Mouse (Mus musculus) macrophage (primary cell): Measurements from ENCODE around the gene Kif1c. TPM values are rescaled to one million over a fixed set of nuclear protein-coding genes. Genes with fewer than 3 reads are reported as not detected.
"Not testable (repeated sequence)": the region's sequence is repeated elsewhere in the genome, so short reads cannot be mapped to it uniquely, and the experiment has no call there.

Experiments
- H3K27ac ChIP-seq: fragments of 350-480 bp; formaldehyde crosslinking; 2 replicates; pipeline ENCODE4 v1.9.0; 2021
- H3K36me3 ChIP-seq: fragments of 350-480 bp; formaldehyde crosslinking; 2 replicates; pipeline ENCODE4 v1.9.0; 2021; ENCODE audit errors: inconsistent target
- H3K4me3 ChIP-seq: fragments of 350-480 bp; formaldehyde crosslinking; 2 replicates; pipeline ENCODE4 v1.9.0; 2021; ENCODE audit errors: inconsistent target
- H3K79me2 ChIP-seq: fragments of 350-480 bp; formaldehyde crosslinking; 2 replicates; pipeline ENCODE4 v1.9.0; 2021; ENCODE audit errors: inconsistent target
- WGBS: methylation state at CpG from one replicate; pipeline ENCODE4 v1.1.7; 2026; ENCODE audit warnings: inconsistent platforms; ENCODE audit not compliant: missing documents; 5-methylcytosine and 5-hydroxymethylcytosine counted together
- polyA plus RNA-seq: library from polyadenylated mRNA; stranded (reverse); fragments of 250-400 nt; gene quantifications from 3 replicates; pipeline ENCODE4 v1.2.4, GENCODE M21; 2018; ENCODE audit warnings: inconsistent platforms

The Kif1c gene
- polyA plus RNA-seq, 1 experiment from 2014 or later = 60.6 TPM

DNA sequence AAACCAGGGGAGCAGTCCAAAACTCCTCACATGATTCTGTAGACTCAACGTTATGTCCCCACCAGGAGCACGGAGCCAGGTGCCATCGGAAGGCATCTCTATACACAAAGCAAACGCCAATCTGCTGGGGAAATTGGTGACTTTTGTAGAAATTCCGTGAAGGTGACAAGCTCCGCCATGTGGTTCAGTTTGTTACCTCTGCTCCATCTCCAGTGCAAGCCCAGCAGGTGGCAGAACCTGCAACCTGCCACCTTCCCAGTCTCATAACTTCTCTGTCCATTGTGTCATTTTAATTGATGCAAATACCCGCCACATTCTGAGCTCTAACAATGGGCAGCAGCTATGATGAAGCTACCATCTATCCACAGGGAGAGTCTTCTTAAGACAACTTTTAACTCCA, 54.6 kb downstream of the Kif1c start:
- H3K79me2 ChIP-seq = no peaks in the 10 kb centered on the region
- H3K4me3 ChIP-seq = no peak overlapping the region
- 75% methylated on average over 7 of the region's 7 CpGs for WGBS
- no peaks in the 10 kb centered on the region for H3K36me3 ChIP-seq
- H3K27ac ChIP-seq = no peak overlapping the region

DNA sequence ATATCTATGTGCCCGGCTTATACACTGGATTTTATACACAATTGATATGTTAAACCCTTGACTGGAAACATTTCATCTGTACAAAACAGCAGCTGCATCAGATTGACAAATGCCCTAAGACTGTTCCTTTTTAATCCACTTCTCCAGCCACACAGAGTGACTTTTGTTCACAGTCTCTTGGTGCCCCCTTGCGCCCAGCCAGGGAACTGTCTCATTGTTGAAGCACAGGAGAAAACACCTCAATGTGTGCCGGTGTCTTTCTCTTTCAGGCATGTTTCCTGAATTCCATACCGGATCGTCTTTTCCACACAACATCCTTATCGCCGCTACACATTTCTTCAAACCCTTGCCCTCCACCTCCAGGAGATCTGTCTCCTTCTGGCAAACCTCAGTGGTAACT, 55.3 kb downstream of the Kif1c start:
- 9% methylated on average over 7 of the region's 7 CpGs for WGBS
- H3K4me3 ChIP-seq = no peak overlapping the region

DNA sequence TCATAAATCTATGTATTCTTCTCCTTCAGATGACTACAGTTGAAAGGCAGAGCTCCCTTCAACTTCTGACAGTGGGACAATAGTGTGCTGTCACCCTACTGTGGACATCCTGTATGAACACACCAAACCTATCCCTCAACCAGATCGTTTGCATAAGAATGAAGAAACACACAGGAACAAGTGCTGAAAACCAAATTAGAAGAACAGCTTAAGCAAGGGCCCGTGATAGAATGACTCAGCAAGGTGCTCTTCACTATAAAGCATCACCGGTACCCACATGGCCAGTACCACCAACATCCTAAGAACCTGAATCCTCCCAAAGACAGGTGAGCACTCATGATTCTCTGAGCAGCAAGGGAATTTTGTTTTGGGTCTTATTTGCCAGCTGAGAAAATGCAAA, 60.1 kb downstream of the Kif1c start:
- not testable (repeated sequence) for H3K79me2 ChIP-seq, H3K27ac ChIP-seq, H3K4me3 ChIP-seq, H3K36me3 ChIP-seq
- 20% methylated on average over 3 of the region's 3 CpGs for WGBS

More for the DNA sequence above, 55.3 kb downstream of the Kif1c start:
- Histone ChIP-seq H3K79me2 (no peaks in the 10 kb centered on the region), H3K27ac (no peak overlapping the region), H3K36me3 (no peaks in the 10 kb centered on the region)

DNA sequence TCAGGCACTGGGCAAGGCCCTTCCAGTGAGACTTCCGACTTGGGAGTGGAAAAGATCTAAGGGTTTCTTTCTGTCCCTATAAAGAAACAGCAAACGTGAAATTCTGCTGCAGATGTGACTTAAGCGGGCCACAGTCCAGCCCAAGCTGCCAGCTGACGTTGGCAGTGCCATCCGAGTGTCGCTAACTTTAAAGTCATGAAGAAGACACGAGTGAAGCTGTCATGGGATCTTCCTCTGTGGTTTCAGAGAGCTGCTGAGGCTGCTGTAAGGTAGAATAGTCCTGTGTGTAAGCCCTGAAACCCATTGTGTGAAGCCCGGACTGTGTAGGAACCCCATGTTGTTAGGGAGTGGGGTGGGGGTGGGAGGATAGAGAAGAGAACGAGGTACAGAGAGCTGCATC, 62.3 kb downstream of the Kif1c start:
- H3K4me3 ChIP-seq = no peak overlapping the region
- 81% methylated on average over 7 of the region's 9 CpGs for WGBS

DNA sequence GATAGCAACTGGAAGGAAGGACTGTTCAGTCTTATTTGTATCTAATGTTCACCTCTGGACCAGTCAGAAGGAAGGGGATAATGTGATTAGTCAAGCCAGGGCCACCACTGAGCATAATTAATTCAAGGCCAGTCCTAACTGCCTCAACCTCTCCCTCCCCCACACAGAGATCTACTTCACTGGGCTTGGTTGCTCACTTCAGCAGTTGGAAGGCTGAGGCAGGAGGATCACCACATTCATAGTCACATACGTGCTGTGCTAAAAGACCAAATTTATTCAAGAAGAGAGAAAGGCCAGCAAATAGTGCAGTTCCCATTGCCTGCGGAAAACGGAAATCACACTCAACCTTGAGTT, 63.2 kb downstream of the Kif1c start:
- H3K27ac ChIP-seq = 0 out of 2 replicates have a peak overlapping the region, but pooled peaks have one; percentile 10
- 23% methylated on average over 3 of the region's 3 CpGs for whole genome bisulfite sequencing
- H3K36me3 ChIP-seq = no peaks in the 10 kb centered on the region
- peaks cover 4% of the 10 kb centered on the region; the same call in 1 of the 2 replicates for H3K79me2 ChIP-seq
- peak overlapping the region; percentile 56 for H3K4me3 ChIP-seq

More for the DNA sequence above, 62.3 kb downstream of the Kif1c start:
- Histone ChIP-seq H3K36me3 (no peaks in the 10 kb centered on the region), H3K79me2 (peaks cover 4% of the 10 kb centered on the region; the same call in 1 of the 2 replicates), H3K27ac (no peak overlapping the region)

DNA sequence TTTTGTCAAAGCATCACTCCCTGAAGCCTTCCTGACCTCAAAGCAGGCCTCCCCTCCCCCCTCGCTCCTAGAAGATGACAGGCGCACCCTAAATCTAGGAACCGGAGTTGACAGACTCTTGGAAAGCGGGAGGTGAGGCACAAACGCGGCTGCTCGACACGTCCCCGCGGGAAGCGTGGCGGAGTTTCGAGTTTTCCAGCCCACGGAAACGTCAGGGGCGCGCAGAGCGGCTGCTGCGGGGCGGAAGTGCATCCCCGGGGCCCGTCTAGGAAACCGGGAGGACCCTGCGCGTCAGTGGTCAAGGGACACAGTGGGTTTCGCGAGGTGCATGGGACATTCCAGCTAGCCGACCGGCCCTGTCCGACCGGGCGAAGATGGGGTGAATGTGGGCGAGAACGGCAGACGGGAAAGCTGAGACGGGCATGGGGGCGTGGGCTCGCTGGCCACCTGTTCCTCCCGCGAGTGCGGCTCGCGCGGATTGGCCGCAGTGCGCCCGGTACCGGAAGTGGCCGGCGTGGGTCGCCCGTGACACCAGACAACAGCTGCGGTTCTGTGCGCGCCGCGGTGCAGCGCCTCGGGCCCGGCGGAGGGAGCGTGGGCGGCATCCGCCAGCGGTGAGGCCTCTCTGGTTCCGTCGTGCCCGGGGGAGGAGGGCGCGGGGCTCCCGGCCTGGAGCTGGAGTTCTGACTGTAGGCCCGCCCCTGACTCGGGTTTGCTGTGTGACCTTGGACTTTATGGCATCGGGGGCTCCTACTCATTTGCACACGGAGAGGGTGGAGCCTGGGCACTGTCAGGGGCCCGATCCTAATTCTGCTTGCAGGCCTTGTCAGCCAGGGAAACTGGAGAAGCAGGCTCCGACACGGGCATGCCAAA, 63.8 kb downstream of the Kif1c start, which contains the start of gene Zfp3:
TSS of gene Zfp3 (plus strand) at position 274 of the 873 bp plus-strand sequence.
- H3K79me2 ChIP-seq = peaks cover 4% of the 10 kb centered on the region; the same call in 1 of the 2 replicates
- peak within 1 kb of the TSS; percentile 56 for H3K4me3 ChIP-seq
- H3K27ac ChIP-seq = peak within 1 kb of the TSS; percentile 28; the same call in 1 of the 2 replicates
- WGBS = 2% methylated on average over 74 of the region's 78 CpGs
- no peaks in the 10 kb centered on the region for H3K36me3 ChIP-seq

DNA sequence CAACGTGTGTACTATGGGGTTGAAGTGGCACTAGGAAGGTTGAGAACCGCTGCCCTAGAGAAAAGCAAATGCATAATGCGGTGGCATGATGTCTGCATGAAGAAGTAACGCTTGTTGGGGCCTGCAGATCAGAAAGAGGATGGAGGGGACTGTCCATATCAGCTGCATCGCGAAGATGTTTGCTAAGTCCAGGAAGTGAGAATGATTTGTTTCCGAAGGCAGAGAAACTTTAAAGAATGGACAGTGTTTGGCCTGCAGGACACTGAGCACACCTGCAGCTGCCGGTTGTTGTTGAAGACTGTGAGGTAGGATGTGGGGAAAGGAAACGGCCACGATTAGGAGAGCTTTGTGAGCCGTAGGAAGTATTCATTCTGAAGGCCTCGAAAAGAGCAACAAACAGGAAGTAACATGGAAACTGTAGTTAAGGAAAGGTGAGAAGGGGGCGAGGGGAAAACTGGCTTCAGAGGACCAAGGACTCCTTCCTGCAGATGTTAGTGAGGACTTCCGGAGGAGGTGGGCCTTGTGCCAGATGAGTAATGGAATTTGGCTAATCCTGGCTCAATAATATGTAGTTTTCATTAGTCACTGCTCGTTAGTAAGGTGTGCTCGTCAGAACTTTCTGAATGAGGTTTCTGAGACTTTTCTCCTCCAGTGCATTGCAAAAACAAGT, 65.6 kb downstream of the Kif1c start:
- Histone ChIP-seq H3K36me3 (peaks cover 1% of the 10 kb centered on the region; the same call in 1 of the 2 replicates), H3K4me3 (no peak overlapping the region), H3K27ac (no peak overlapping the region), H3K79me2 (peaks cover 4% of the 10 kb centered on the region; the same call in 1 of the 2 replicates)
- WGBS = 52% methylated on average over 16 of the region's 16 CpGs

DNA sequence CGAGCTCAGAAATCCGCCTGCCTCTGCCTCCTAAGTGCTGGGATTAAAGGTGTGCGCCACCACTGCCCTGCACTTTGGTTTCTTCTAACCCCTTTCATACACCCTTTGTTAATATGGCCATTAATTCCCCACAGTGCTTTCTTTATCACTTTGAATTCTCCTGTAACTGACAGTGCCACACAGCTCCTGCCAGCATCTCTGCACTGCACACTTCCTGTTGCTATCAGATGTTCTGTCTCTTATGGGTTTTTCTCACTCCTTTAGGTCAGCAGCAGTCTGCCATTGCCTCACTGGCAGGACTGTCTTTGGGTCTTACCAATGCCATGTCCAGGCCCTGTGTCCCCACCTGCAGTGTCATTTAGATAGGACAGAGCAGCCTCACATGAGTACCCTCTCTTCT, 70.5 kb downstream of the Kif1c start:
- no peaks in the 10 kb centered on the region for H3K79me2 ChIP-seq
- H3K36me3 ChIP-seq = peaks cover 20% of the 10 kb centered on the region
- H3K4me3 ChIP-seq = no peak overlapping the region
- WGBS = 100% methylated on average over 1 of the region's 3 CpGs
- no peak overlapping the region for H3K27ac ChIP-seq

DNA sequence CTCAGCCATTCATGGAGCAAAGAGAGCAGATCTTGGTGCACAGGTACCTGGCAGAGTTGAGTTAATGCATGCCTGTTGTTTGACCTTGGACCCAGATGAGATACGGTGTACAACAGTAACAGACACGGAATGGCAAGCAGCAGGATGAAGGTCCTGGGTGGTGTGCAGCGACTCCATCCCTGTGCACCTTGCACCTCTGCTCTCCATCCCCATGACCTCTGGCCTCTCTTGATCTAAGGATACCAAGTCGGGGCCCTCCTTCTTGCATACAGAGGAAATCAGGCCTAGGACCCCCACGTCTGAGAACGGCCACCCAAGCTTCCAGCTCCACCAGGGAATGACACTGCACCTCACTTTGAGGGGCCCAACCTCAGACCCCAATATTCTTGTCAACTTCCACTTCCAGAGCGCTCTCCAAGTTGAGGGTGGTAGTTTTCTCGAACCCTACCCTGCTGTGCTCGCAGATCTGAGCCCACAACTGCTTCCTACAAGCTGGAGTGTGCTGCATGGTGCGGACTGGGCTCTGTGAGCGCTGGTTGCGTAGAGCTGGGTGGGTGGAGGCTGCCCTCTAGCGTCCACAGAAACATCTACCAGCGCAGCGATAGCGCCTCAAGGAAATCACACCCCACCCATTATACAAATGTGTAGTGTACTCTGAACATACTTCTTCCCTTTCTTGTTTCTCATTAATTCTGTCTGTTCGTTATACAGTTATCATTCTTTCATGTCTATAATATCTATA, 76.7 kb downstream of the Kif1c start:
- no peaks in the 10 kb centered on the region for H3K79me2 ChIP-seq
- 30% methylated on average over 17 of the region's 17 CpGs for WGBS
- H3K27ac ChIP-seq = no peak overlapping the region
- peaks cover 7% of the 10 kb centered on the region for H3K36me3 ChIP-seq
- H3K4me3 ChIP-seq = no peak overlapping the region

DNA sequence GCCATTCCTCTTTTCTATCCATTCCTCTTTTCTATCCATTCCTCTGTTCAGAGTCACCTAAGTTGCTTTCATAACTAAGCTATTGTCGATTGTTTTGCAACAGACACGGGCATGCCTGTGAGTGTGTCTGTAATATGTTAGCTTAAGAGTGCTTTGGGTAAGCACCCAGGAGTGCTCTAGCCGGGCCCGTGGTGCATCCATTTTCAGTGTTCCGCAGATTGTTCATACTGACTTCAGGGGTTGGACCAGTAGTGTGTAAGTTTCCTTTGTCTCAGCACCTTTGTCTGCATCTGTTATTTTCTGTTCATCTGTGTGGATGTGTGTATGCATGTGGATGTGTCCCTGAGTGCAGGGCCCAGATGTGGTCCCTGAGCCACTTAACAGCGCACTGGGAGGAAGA, 77.3 kb downstream of the Kif1c start:
- no peak overlapping the region for H3K27ac ChIP-seq
- no peaks in the 10 kb centered on the region for H3K79me2 ChIP-seq
- WGBS = 55% methylated on average over 5 of the region's 6 CpGs
- H3K36me3 ChIP-seq = peaks cover 1% of the 10 kb centered on the region; the same call in 1 of the 2 replicates
- H3K4me3 ChIP-seq = no peak overlapping the region

DNA sequence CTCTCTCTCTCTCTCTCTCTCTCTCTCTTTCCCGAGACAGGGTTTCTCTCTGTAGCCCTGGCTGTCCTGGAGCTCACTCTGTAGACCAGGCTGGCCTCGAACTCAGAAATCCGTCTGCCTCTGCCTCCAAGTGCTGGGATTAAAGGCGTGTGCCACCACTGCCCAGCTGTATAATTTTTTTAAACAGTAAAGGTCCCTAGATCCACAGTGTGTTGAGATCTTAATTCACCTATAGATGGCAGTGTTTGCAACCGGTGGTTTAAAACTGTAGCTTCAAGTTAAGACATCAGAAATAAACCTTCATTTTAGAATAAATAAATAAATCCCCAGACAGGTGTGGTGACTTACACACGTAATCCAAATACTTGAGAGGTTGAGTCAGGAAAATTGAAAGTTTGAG, 77.7 kb downstream of the Kif1c start:
- WGBS = 17% methylated on average over 5 of the region's 6 CpGs
- H3K4me3 ChIP-seq, H3K36me3 ChIP-seq, H3K79me2 ChIP-seq, H3K27ac ChIP-seq: not testable (repeated sequence)

Other genes with a start within 250 kb of the Kif1c start
- gene Med11, start 248.6 kb upstream of the Kif1c start, polyA plus RNA-seq = 29.8 to 44.9 TPM (median 39.4 TPM) in 3 replicates
- gene Zmynd15, start 241.1 kb upstream of the Kif1c start, polyA plus RNA-seq = 2.4 to 5.2 TPM (median 4.4 TPM) in 3 replicates
- 84.4 to 133 TPM (median 111 TPM) in 3 replicates for gene Cxcl16, start 240.6 kb upstream of the Kif1c start, polyA plus RNA-seq
- gene Tm4sf5, start 195.3 kb upstream of the Kif1c start, polyA plus RNA-seq = 2.7 to 4.1 TPM in 2 of 3 replicates, not detected in the other
- gene Vmo1, start 185.9 kb upstream of the Kif1c start, polyA plus RNA-seq = not detected in 3 replicates
- gene Gltpd2, start 181.4 kb upstream of the Kif1c start, polyA plus RNA-seq = not detected in 3 replicates
- gene Psmb6, start 175.2 kb upstream of the Kif1c start, polyA plus RNA-seq = 305 to 399 TPM (median 395 TPM) in 3 replicates
- gene Gm40193, start 167.6 kb upstream of the Kif1c start, polyA plus RNA-seq = not detected in 3 replicates
- gene Pld2, start 160.5 kb upstream of the Kif1c start, polyA plus RNA-seq = 19.1 to 36.3 TPM (median 25.0 TPM) in 3 replicates
- 23.4 to 63.5 TPM (median 51.1 TPM) in 3 replicates for gene Mink1, start 137.7 kb upstream of the Kif1c start, polyA plus RNA-seq
- gene 4930544D05Rik, start 84.7 kb upstream of the Kif1c start, polyA plus RNA-seq = not detected in 3 replicates
- not detected in 3 replicates for gene Chrne, start 81.3 kb upstream of the Kif1c start, polyA plus RNA-seq
- 0.09 to 2.0 TPM (median 0.28 TPM) in 3 replicates for gene Gp1ba, start 61.4 kb upstream of the Kif1c start, polyA plus RNA-seq
- 11.6 to 41.2 TPM (median 23.9 TPM) in 3 replicates for gene Rnf167, start 53.3 kb upstream of the Kif1c start, polyA plus RNA-seq
- 53.0 to 112 TPM (median 103 TPM) in 3 replicates for gene Slc25a11, start 53.1 kb upstream of the Kif1c start, polyA plus RNA-seq
- gene Pfn1, start 45.9 kb upstream of the Kif1c start, polyA plus RNA-seq = 1,563 to 2,873 TPM (median 2,872 TPM) in 3 replicates
- 3.0 to 5.4 TPM (median 4.8 TPM) in 3 replicates for gene Eno3, start 43.3 kb upstream of the Kif1c start, polyA plus RNA-seq
- gene Spag7, start 31.1 kb upstream of the Kif1c start, polyA plus RNA-seq = 72.0 to 176 TPM (median 83.0 TPM) in 3 replicates
- 35.3 to 53.1 TPM (median 41.4 TPM) in 3 replicates for gene Camta2, start 12.4 kb upstream of the Kif1c start, polyA plus RNA-seq
- gene Inca1, start 393 bp upstream of the Kif1c start, polyA plus RNA-seq = 0.32 to 0.85 TPM (median 0.36 TPM) in 3 replicates
- 3.6 to 4.3 TPM (median 3.6 TPM) in 3 replicates for gene Zfp3, start 63.7 kb downstream of the Kif1c start, polyA plus RNA-seq
- gene Scimp, start 112.0 kb downstream of the Kif1c start, polyA plus RNA-seq = 1.2 to 5.3 TPM (median 2.4 TPM) in 3 replicates
- 27.9 to 38.0 TPM (median 32.0 TPM) in 3 replicates for gene Rabep1, start 144.2 kb downstream of the Kif1c start, polyA plus RNA-seq